Mouse (Mus musculus): ENCODE data around the gene Egf.

The Egf gene

GRCm38 (mm10) chr3:129650293-129650612 lies 104.9 kb downstream of the Egf start:
- DNase-seq (ENCODE audit: inconsistent ontology term) = no peak

- DNase-seq (ENCODE audit: inconsistent ontology term) = peak; percentile 16
Observed at GRCm38 (mm10) chr3:129649586-129650292, 105.4 kb downstream of the Egf start.

GRCm38 (mm10) chr3:129648598-129648997 lies 106.5 kb downstream of the Egf start:
- no peak for DNase-seq (ENCODE audit: inconsistent ontology term)

GRCm38 (mm10) chr3:129647312-129647711 lies 107.8 kb downstream of the Egf start:
- DNase-seq (ENCODE audit: inconsistent ontology term) = no peak

GRCm38 (mm10) chr3:129646781-129647180 lies 108.3 kb downstream of the Egf start:
- DNase-seq (ENCODE audit: inconsistent ontology term) = no peak

GRCm38 (mm10) chr3:129645409-129645808 lies 109.7 kb downstream of the Egf start:
- DNase-seq (ENCODE audit: inconsistent ontology term) = no peak

GRCm38 (mm10) chr3:129641621-129642020 lies 113.5 kb downstream of the Egf start:
- DNase-seq (ENCODE audit: inconsistent ontology term) = no peak

DNA sequence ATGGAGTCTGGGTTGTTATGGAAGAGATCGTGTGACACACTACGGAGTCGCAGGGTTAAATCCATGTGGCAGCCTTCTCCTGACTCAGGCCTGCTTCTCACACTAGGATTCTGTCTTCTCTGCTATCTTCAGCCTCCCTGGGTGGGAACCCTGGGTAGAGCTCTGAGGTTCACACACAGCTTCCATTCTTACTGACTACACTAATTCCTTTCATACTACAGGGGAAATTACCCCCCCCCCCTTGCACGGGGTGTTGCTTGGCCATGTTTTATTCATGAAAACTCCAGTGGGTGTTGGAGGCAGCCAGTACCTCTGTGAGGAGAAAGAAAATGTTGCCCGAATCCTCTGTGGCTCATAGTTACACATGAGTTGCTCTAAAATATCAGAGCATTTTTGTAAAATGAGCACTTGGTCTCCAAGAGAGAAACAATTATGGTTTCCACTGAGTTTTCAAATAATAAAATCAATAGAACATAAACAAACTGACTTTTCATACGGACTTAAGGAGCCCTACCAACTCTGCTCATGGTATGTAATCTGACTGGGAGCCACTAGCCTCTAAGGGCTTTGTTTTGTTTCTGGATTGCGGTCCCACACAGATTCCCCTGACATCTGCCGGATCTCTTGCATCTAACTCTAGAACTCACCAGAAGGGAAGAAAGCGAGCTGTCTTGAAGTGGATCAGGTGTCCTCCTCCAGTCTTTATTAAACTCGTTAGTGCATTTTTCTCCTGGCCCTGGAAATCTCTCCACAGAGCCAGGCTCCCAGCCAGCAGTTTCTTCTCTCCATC lies 114.7 kb downstream of the Egf start:
- peak; percentile 62 for DNase-seq (ENCODE audit: inconsistent ontology term)

- no peak for DNase-seq (ENCODE audit: inconsistent ontology term)
Observed at GRCm38 (mm10) chr3:129639701-129640100, 115.4 kb downstream of the Egf start.

DNA sequence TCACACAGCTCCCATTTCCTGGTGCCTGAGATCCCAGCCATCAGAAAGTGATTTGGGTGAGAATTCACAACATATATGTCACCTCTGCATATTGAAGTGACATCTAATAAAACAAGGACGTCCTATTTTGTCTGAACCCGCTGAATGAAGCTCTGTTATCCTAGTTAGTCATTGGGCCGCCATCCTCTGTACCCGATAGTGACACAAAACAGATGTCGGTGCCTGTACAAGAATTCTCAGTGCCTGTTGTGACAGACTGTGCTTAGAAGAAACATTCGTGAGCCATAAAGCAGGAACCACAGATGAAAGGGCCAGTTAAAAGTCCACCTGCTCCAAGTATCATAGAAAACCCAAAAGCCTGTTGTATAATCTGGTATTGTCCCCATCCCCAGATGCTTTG lies 117.7 kb downstream of the Egf start:
- no peak for DNase-seq (ENCODE audit: inconsistent ontology term)

- no peak for DNase-seq (ENCODE audit: inconsistent ontology term)
Observed at GRCm38 (mm10) chr3:129634260-129634901, 120.7 kb downstream of the Egf start.

DNA sequence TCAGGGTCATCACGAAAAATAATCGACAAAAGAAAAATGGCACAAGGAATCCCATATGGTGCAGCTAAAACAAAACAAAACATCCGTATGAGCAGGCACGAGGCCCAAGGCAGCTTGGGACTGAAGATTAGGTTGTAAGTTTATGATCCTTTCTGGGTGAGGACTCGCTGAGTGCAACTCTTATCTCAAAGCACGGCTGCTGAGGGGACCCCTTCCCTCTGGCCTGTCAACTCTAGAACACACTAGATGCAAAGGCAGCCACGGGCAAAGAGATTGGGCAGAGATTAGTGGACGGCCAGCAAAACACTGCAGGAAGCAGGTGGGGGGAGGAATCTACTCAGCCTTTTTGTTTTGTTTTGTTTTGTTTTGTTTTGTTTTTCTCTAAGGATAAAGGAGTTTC lies 121.6 kb downstream of the Egf start:
- no peak for DNase-seq (ENCODE audit: inconsistent ontology term)

DNA sequence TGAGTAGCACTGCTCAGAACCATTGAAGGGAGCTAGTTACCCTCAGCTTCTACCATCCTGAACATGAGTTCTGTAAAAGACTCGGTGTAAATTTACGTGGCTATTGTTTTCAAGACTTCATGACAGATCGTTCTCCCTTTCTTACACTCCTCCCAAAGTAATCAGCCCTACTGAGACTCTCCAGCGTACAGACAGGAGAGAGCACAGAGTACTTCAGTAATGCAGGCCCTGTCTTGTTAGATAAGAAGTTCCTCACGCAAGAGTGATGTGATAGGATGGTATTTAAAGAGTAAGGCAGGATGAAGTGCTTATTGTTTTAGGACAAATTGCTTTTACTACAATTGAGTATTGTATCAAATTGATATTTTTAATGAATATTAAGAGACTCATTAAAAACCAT lies 123.3 kb downstream of the Egf start:
- DNase-seq (ENCODE audit: inconsistent ontology term) = no peak

DNA sequence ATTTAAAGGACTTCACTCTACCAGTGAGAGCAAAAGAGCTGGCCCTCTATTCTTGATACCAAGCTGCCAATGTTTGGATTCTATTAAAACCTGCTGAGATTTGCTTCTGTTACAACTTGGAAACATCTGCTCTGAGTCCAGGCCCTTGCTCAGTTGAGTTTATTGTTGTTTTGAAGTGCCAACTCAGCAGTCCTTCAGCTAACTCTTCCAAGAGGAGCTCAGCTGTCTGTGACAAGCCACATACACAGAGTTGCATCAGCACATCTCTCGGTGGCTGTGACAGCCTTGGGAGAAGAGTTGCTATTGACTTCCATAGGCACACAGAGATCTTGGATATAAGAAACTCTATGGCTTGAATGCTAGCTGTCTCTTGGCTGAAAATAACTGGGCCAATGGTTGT lies 124.1 kb downstream of the Egf start:
- DNase-seq (ENCODE audit: inconsistent ontology term) = no peak
